Comparison of ENCODE assay signal across 15 mouse cellular contexts in the genomic region with DNA sequence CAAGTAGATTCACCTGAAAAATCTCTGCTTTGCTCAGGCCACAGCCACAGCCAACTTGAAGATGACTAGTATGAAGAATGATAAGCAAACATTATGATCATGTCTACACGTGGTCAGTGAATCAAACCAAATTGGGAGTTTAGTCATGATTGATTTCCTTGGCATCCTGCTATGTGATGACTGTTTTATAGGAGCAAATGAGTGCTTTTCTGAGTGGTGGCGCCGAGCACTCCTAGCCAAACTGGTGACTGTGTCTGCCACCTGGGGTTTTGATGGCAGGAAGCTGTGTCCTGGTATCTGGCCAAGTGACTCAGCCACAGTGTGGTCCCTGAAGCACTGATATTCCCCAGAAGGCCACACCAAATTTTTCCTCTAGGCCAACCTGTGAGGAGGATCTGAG.
A peak's percentile ranks its signal among the peaks of the same experiment; 100 is the strongest.
DNase-seq lines count a peak whose midpoint lies in the region; ATAC-seq and TF ChIP-seq lines count a peak whose summit lies in the region.
"Had no signal": no experiment of that assay in that cellular context is flagged by ENCODE, and none has a peak within 500 bp of the region (broad histone marks: within the 10 kb centered on the region; RNA-seq: fewer than 3 reads in every experiment).

No protein-coding gene starts in this region.

- no peak for ATAC-seq in megakaryocyte, adult 5-6 weeks (ENCODE audit: poor library complexity, severe bottlenecking)
- ATAC-seq: forebrain, embryonic 13.5 days; intestine, embryonic 15.5 days; lung, postnatal 0 days had no signal

- no peak overlapping the region for H3ac ChIP-seq in myocyte (ENCODE audit: control insufficient read depth, insufficient read length)

- no peaks in the 10 kb centered on the region for H3K79me2 ChIP-seq in myocyte (ENCODE audit: control insufficient read depth, insufficient read depth)

- TF ChIP-seq POLR2A in myocyte (IDR thresholded peaks at IDR 0.05; ENCODE audit: insufficient read length, low read depth), result no peak

- intact Hi-C loops in left cerebral cortex, postnatal 4 days (cut with DNase I), result no loop called here
- intact Hi-C loops in left cerebral cortex, postnatal 36 days (cut with DNase I), result no loop called here

- no peaks in the 10 kb centered on the region for H3K36me3 ChIP-seq in myocyte (ENCODE audit: control insufficient read depth, insufficient read depth)
- H3K36me3 ChIP-seq: embryonic facial prominence, embryonic 15.5 days; intestine, embryonic 15.5 days; liver, embryonic 13.5 days had no signal

- no peak overlapping the region for H3K4me3 ChIP-seq in myocyte
- H3K4me3 ChIP-seq: embryonic facial prominence, embryonic 15.5 days; forebrain, embryonic 13.5 days; heart, adult 2 months; intestine, embryonic 15.5 days; liver, embryonic 13.5 days had no signal

- no peaks in the 10 kb centered on the region for H3K27me3 ChIP-seq in myocyte (ENCODE audit: control insufficient read depth, insufficient read depth, insufficient read length)
- H3K27me3 ChIP-seq: embryonic facial prominence, embryonic 15.5 days; forebrain, embryonic 13.5 days; intestine, embryonic 15.5 days; liver, embryonic 13.5 days had no signal

- peak overlapping the region; percentile 65 for H3K4me2 ChIP-seq in myocyte (ENCODE audit: low read depth)
- H3K4me2 ChIP-seq: embryonic facial prominence, embryonic 15.5 days; forebrain, embryonic 13.5 days; intestine, embryonic 15.5 days; liver, embryonic 13.5 days had no signal

- peak; percentile 27 to 38 for DNase-seq in cerebellum, postnatal 10 days
- DNase-seq in cerebellum, adult 11-12 months, result no peak
- DNase-seq in left cerebral cortex, postnatal 4 days, result peak; percentile 6
- DNase-seq in left cerebral cortex, postnatal 36 days (ENCODE audit: low spot score in 2 of 2), result no peak
- peak; percentile 36 for DNase-seq in adrenal gland, adult 8-10 months
- DNase-seq in urinary bladder, adult 18-20 months (ENCODE audit: low spot score in 2 of 2), result no peak
- DNase-seq: heart, adult 2 months; liver, embryonic 13.5 days; thymus, postnatal 36 days had no signal

TF ChIP-seq in myocyte, 11 proteins besides CTCF, POLR2A, EP300 and RAD21:
- no peak for TF ChIP-seq MAX (IDR thresholded peaks at IDR 0.05; ENCODE audit: low read depth)
- peak; percentile 21 for TF ChIP-seq TCF12 (IDR thresholded peaks at IDR 0.05; ENCODE audit: insufficient read depth, poor library complexity, severe bottlenecking)
- no peak for TF ChIP-seq CEBPB (IDR thresholded peaks at IDR 0.05; ENCODE audit: insufficient read depth, poor library complexity, severe bottlenecking)
- TF ChIP-seq MYOD1 (IDR thresholded peaks at IDR 0.05; ENCODE audit: control insufficient read depth in 1 of 3, insufficient read length in 2 of 3, low read depth in 2 of 3), result peak in 1 of 3 experiments; percentile 43
- peak; percentile 68 for TF ChIP-seq USF1 (IDR thresholded peaks at IDR 0.05; ENCODE audit: low read depth)

Comparison
In these comparisons a context has a peak if more than half of its experiments do, and no peak if none do; other contexts are left out.
1. DNase-seq: peak in cerebellum, postnatal 10 days (2 of 2), left cerebral cortex, postnatal 4 days (single experiment) and adrenal gland, adult 8-10 months (single experiment); none in cerebellum, adult 11-12 months (single experiment), left cerebral cortex, postnatal 36 days (0 of 2) and urinary bladder, adult 18-20 months (0 of 2).